Mouse (Mus musculus) forebrain, embryonic 13.5 days (tissue): ENCODE data around the gene Kmt2e. TPM values are rescaled to one million over a fixed set of nuclear protein-coding genes. Genes with fewer than 3 reads are reported as not detected.

Experiments
- ATAC-seq: fragments of 200-750 bp; cut with Nextera tagmentation; 2 replicates; pipeline ENCODE4 v1.8.0; 2017
- H3K27ac ChIP-seq: fragments of 300-500 bp; sonication (generic); 2 replicates; pipeline ENCODE4 v1.5.1; 2015; ENCODE audit warnings: inconsistent platforms, mild to moderate bottlenecking, moderate library complexity
- H3K27me3 ChIP-seq: fragments of 300-500 bp; sonication (generic); 2 replicates; pipeline ENCODE4 v1.6.1; 2015; ENCODE audit warnings: mild to moderate bottlenecking, inconsistent platforms
- H3K36me3 ChIP-seq: fragments of 300-500 bp; sonication (generic); 2 replicates; pipeline ENCODE4 v1.6.1; 2015; ENCODE audit warnings: mild to moderate bottlenecking, inconsistent platforms; ENCODE audit not compliant: poor library complexity, severe bottlenecking
- H3K4me1 ChIP-seq: fragments of 300-500 bp; sonication (generic); 2 replicates; pipeline ENCODE4 v1.6.1; 2015; ENCODE audit warnings: inconsistent platforms
- H3K4me2 ChIP-seq: fragments of 300-500 bp; sonication (generic); 2 replicates; pipeline ENCODE4 v1.6.1; 2015; ENCODE audit warnings: inconsistent platforms, mild to moderate bottlenecking, moderate library complexity
- H3K4me3 ChIP-seq: fragments of 300-500 bp; sonication (generic); 2 replicates; pipeline ENCODE4 v1.5.1; 2015; ENCODE audit warnings: mild to moderate bottlenecking, inconsistent platforms
- H3K9ac ChIP-seq: fragments of 300-500 bp; sonication (generic); 2 replicates; pipeline ENCODE4 v1.6.1; 2015; ENCODE audit warnings: mild to moderate bottlenecking, inconsistent platforms
- H3K9me3 ChIP-seq: fragments of 300-500 bp; sonication (generic); replicated peaks from 2 replicates; pipeline ENCODE4 v1.6.1; 2016; ENCODE audit warnings: inconsistent platforms
- WGBS: fragments of 180-500 bp; shearing (Covaris S2); methylation state at CpG from one replicate; pipeline ENCODE4 v1.1.7; 2015; 5-methylcytosine and 5-hydroxymethylcytosine counted together
- polyA plus RNA-seq: library from polyadenylated mRNA; unstranded; fragments of >200 nt; fragmentation: Nextera tagmentation; extraction: Ambion mirVana; gene quantifications from 2 replicates; pipeline ENCODE4 v1.2.1, GENCODE M21; 2015

The Kmt2e gene
- polyA plus RNA-seq, 1 experiment from 2014 or later, result 165 TPM

- no peak for ATAC-seq
- H3K4me2 ChIP-seq, result no peak overlapping the region
- no peak overlapping the region for H3K4me3 ChIP-seq
- no peak overlapping the region for H3K27ac ChIP-seq
- no peak overlapping the region for H3K9ac ChIP-seq
- no peaks in the 10 kb centered on the region for H3K9me3 ChIP-seq
- 84% methylated on average over 5 of the region's 5 CpGs for WGBS
- H3K36me3 ChIP-seq, result peaks cover 26% of the 10 kb centered on the region
- H3K27me3 ChIP-seq, result no peaks in the 10 kb centered on the region
- peaks cover 46% of the 10 kb centered on the region for H3K4me1 ChIP-seq
Observed at GRCm38 (mm10) chr5:23412247-23412948, 21.8 kb upstream of the Kmt2e start.

- no peaks in the 10 kb centered on the region for H3K27me3 ChIP-seq
- H3K4me1 ChIP-seq, result peaks cover 52% of the 10 kb centered on the region
- WGBS, result 27% methylated on average over 4 of the region's 4 CpGs
- peak overlapping the region; percentile 91; the same call in 1 of the 2 replicates for H3K27ac ChIP-seq
- no peak overlapping the region for H3K4me3 ChIP-seq
- peaks cover 26% of the 10 kb centered on the region for H3K36me3 ChIP-seq
- H3K9me3 ChIP-seq, result no peaks in the 10 kb centered on the region
- no peak for ATAC-seq
- H3K4me2 ChIP-seq, result peak overlapping the region; percentile 27; the same call in 1 of the 2 replicates
- no peak overlapping the region for H3K9ac ChIP-seq
Observed at GRCm38 (mm10) chr5:23413058-23413457, 21.2 kb upstream of the Kmt2e start.

- WGBS, result 10% methylated on average over 12 of the region's 12 CpGs
- no peak overlapping the region for H3K4me3 ChIP-seq
- peaks cover 26% of the 10 kb centered on the region for H3K36me3 ChIP-seq
- no peaks in the 10 kb centered on the region for H3K27me3 ChIP-seq
- H3K4me1 ChIP-seq, result peaks cover 59% of the 10 kb centered on the region
- H3K27ac ChIP-seq, result peak overlapping the region; percentile 91
- no peaks in the 10 kb centered on the region for H3K9me3 ChIP-seq
- peak; percentile 34; the same call in 1 of the 2 replicates for ATAC-seq
- peak overlapping the region; percentile 27 for H3K4me2 ChIP-seq
- H3K9ac ChIP-seq, result peak overlapping the region; percentile 43; the same call in 1 of the 2 replicates
Observed at GRCm38 (mm10) chr5:23413575-23414470, 20.4 kb upstream of the Kmt2e start.

- H3K4me1 ChIP-seq, result peaks cover 67% of the 10 kb centered on the region
- no peak overlapping the region for H3K4me3 ChIP-seq
- H3K9me3 ChIP-seq, result no peaks in the 10 kb centered on the region
- H3K27ac ChIP-seq, result peak overlapping the region; percentile 91
- peak overlapping the region; percentile 43; the same call in 1 of the 2 replicates for H3K9ac ChIP-seq
- peak overlapping the region; percentile 27 for H3K4me2 ChIP-seq
- no peaks in the 10 kb centered on the region for H3K27me3 ChIP-seq
- no peak for ATAC-seq
- H3K36me3 ChIP-seq, result peaks cover 21% of the 10 kb centered on the region
- WGBS, result 5% methylated on average over 4 of the region's 4 CpGs
Observed at GRCm38 (mm10) chr5:23414490-23415126, 19.6 kb upstream of the Kmt2e start.

- WGBS, result 25% methylated on average over 7 of the region's 7 CpGs
- H3K4me1 ChIP-seq, result peaks cover 78% of the 10 kb centered on the region
- ATAC-seq, result 0 out of 2 replicates have a peak, but pooled peaks have one; percentile 34
- peak overlapping the region; percentile 91 for H3K27ac ChIP-seq
- peaks cover 12% of the 10 kb centered on the region; the same call in 1 of the 2 replicates for H3K36me3 ChIP-seq
- no peak overlapping the region for H3K4me3 ChIP-seq
- H3K4me2 ChIP-seq, result peak overlapping the region; percentile 20
- H3K9ac ChIP-seq, result peak overlapping the region; percentile 17; the same call in 1 of the 2 replicates
- H3K27me3 ChIP-seq, result no peaks in the 10 kb centered on the region
- H3K9me3 ChIP-seq, result no peaks in the 10 kb centered on the region
Observed at GRCm38 (mm10) chr5:23415571-23416285, 18.5 kb upstream of the Kmt2e start.

- H3K9ac ChIP-seq, result peak overlapping the region; percentile 17; the same call in 1 of the 2 replicates
- WGBS, result 46% methylated on average over 6 of the region's 6 CpGs
- H3K27ac ChIP-seq, result peak overlapping the region; percentile 51; the same call in 1 of the 2 replicates
- H3K9me3 ChIP-seq, result no peaks in the 10 kb centered on the region
- no peak overlapping the region for H3K4me3 ChIP-seq
- 0 out of 2 replicates have a peak, but pooled peaks have one; percentile 3 for ATAC-seq
- peak overlapping the region; percentile 20 for H3K4me2 ChIP-seq
- peaks cover 80% of the 10 kb centered on the region for H3K4me1 ChIP-seq
- H3K27me3 ChIP-seq, result no peaks in the 10 kb centered on the region
- peaks cover 7% of the 10 kb centered on the region; the same call in 1 of the 2 replicates for H3K36me3 ChIP-seq
Observed at GRCm38 (mm10) chr5:23416286-23416643, 18.0 kb upstream of the Kmt2e start.

- H3K27ac ChIP-seq, result peak overlapping the region; percentile 88
- H3K36me3 ChIP-seq, result 0 out of 2 replicates have a peak, but pooled peaks cover 3% of the 10 kb centered on the region
- ATAC-seq, result no peak; the same call in 1 of the 2 replicates
- H3K4me2 ChIP-seq, result peak overlapping the region; percentile 75
- peak overlapping the region; percentile 46 for H3K4me3 ChIP-seq
- no peaks in the 10 kb centered on the region for H3K27me3 ChIP-seq
- peaks cover 80% of the 10 kb centered on the region for H3K4me1 ChIP-seq
- 72% methylated on average over 2 of the region's 2 CpGs for WGBS
- H3K9ac ChIP-seq, result peak overlapping the region; percentile 65
- no peaks in the 10 kb centered on the region for H3K9me3 ChIP-seq
Observed at GRCm38 (mm10) chr5:23417716-23418115, 16.5 kb upstream of the Kmt2e start.

GRCm38 (mm10) chr5:23418147-23418781 is 16.0 kb upstream of the Kmt2e start:
- Histone ChIP-seq H3K27me3 (no peaks in the 10 kb centered on the region), H3K4me2 (peak overlapping the region; percentile 75), H3K9ac (peak overlapping the region; percentile 65), H3K4me3 (peak overlapping the region; percentile 46), H3K9me3 (no peaks in the 10 kb centered on the region), H3K27ac (peak overlapping the region; percentile 88), H3K36me3 (peaks cover 7% of the 10 kb centered on the region; the same call in 1 of the 2 replicates), H3K4me1 (peaks cover 78% of the 10 kb centered on the region)
- WGBS, result under 1% methylated on average over 40 of the region's 40 CpGs
- peak; percentile 88 for ATAC-seq

GRCm38 (mm10) chr5:23418797-23419595 is 15.2 kb upstream of the Kmt2e start:
- peak overlapping the region; percentile 75 for H3K4me2 ChIP-seq
- ATAC-seq, result 0 out of 2 replicates have a peak, but pooled peaks have one; percentile 2
- peaks cover 73% of the 10 kb centered on the region for H3K4me1 ChIP-seq
- H3K27me3 ChIP-seq, result no peaks in the 10 kb centered on the region
- peak overlapping the region; percentile 46 for H3K4me3 ChIP-seq
- H3K9me3 ChIP-seq, result no peaks in the 10 kb centered on the region
- peak overlapping the region; percentile 65 for H3K9ac ChIP-seq
- WGBS, result 2% methylated on average over 18 of the region's 18 CpGs
- H3K36me3 ChIP-seq, result peaks cover 7% of the 10 kb centered on the region; the same call in 1 of the 2 replicates
- peak overlapping the region; percentile 88 for H3K27ac ChIP-seq

- 0 out of 2 replicates have a peak overlapping the region, but pooled peaks have one; percentile 46 for H3K4me3 ChIP-seq
- no peaks in the 10 kb centered on the region for H3K27me3 ChIP-seq
- H3K9ac ChIP-seq, result peak overlapping the region; percentile 65; the same call in 1 of the 2 replicates
- H3K4me2 ChIP-seq, result peak overlapping the region; percentile 75
- H3K36me3 ChIP-seq, result peaks cover 14% of the 10 kb centered on the region; the same call in 1 of the 2 replicates
- no peaks in the 10 kb centered on the region for H3K9me3 ChIP-seq
- 34% methylated on average over 7 of the region's 7 CpGs for WGBS
- H3K27ac ChIP-seq, result peak overlapping the region; percentile 88; the same call in 1 of the 2 replicates
- peaks cover 66% of the 10 kb centered on the region for H3K4me1 ChIP-seq
- ATAC-seq, result no peak
Observed at GRCm38 (mm10) chr5:23419616-23420170, 14.5 kb upstream of the Kmt2e start.
